Mouse (Mus musculus) cerebellum, adult 11 months (tissue): ENCODE results near the gene Atp6v0b.

ENCODE experiments used
- DNase-seq: peaks from one replicate; pipeline ENCODE4 v3.0.0; 2022

The Atp6v0b gene

DNA sequence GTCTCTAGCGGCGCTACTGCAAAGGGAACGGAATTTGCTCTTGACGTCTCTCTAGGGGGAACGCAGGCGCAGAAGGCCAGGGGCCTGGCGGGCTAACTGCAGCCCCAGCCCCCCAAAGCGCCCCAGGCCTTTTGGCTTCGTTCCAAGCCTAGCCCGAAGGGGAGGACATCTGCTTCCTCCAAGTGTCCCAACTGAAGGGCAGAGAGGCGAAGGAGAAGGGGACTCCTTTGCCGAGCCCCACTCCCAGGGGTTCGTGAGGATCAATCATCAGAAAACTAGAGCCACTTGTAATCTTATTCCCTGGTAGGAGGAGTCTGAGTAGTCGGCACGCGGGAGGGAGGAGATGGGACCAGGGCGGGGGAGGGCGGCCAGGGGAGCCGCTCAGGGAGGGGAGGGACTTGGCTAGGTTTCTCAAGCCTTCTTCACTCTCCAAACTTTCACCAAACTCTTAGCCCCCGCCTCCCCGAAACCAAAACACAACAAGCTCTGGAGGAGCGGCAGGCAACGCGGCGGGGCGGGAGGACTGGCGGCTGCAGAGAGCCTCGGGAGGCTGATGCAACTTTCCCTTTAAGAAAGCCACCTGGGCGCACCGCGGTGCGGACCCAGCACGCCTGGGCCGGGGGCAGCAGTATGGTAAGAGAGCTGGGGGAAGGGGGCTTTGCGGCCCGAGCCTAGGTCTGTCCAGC, 52.1 kb downstream of the Atp6v0b start:
- no peak for DNase-seq

GRCm38 (mm10) chr4:117834457-117834844, 52.7 kb downstream of the Atp6v0b start, which contains the start of gene Slc6a9:
Slc6a9 (plus strand) TSS chr4:117834506.
- no peak for DNase-seq
